Mouse (Mus musculus) left cerebral cortex, postnatal 36 days (tissue): ENCODE data around the gene Shisa6. TPM values are rescaled to one million over a fixed set of nuclear protein-coding genes. Genes with fewer than 3 reads are reported as not detected.
"Not testable (repeated sequence)": the region's sequence is repeated elsewhere in the genome, so short reads cannot be mapped to it uniquely, and the experiment has no call there.

ENCODE experiments used
- DNase-seq, 2 experiments: peaks; one replicate each; pipeline ENCODE4 v3.0.0; 2021 to 2022; ENCODE audit warnings: low spot score in 2 of 2, mixed read lengths in 1 of 2
- intact Hi-C: fragments of 180-260 bp; cut with DNase I; formaldehyde crosslinking; loops from one replicate; pipeline ENCODE4 v1.15.1; 2025
- total RNA-seq, 2 experiments: library from RNA; stranded (reverse); gene quantifications; 2 replicates each; pipeline ENCODE4 v1.2.3; 2021

Shisa6 gene
- total RNA-seq, 2 experiments from 2014 or later, result 11.6 to 19.5 TPM

GRCm38 (mm10) chr11:66494391-66494790 is 31.4 kb downstream of the Shisa6 start:
- intact Hi-C loops, result no loop called here
- DNase-seq, result no peak

DNA sequence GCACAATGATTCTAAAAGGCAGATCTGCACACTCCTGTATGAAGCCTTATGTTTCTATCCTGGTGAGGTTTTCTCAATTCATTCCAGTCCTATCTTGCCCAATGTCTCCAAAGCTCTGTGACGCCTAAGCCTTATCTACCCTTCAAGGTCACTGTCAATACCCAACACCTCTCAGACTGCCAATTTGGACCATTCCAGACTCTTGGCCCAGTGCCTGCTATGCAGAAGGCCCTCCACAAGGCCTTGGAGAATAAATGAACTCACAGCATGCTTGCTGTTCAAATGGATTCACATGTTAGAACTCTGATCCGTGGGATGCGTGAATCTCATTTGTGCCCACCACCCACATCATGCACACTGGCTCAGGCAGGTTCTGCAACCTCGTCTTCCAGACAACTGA is 38.0 kb downstream of the Shisa6 start:
- intact Hi-C loops, result no loop called here
- DNase-seq, result no peak

DNA sequence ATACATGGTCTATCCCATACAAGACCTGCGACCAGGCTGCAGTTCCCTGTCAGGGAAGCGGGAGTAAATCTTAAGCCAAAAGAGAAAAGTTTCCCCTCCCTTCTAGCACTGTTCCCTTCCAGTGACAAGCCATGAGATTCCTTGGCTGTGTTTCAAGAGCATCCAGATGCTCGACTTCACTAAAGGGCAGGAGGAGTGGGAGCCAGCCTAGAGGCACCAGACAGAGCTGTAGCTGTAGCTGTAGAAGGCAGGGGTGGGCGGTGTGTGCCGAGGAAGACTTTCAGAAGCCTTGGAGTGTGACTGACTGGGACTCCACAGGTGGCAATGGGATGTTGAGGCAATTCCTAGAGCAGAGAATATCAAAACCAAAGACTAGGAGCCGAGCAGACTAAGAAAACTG is 43.3 kb downstream of the Shisa6 start:
- intact Hi-C loops, result no loop called here
- peak; percentile 15 to 26 for DNase-seq

DNA sequence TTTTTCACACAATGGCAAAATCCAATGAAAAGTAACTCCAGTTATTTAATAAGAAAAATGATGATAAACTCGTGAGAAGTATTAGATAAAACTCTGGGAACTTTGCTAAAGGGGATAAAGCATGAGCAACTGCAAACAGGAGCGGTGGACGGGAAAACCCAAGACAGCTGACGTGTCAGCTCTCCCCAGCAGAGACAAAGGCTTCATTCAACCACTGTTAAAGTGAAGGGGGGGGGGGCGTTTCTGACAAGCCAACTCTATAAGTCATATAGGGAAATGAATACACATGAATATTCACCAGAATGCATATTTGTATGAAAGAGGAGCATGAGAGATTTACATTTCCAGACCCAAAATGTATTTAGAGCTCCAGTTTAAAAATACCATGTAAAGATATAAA is 83.1 kb downstream of the Shisa6 start:
- intact Hi-C loops, result no loop called here
- DNase-seq, result no peak

DNA sequence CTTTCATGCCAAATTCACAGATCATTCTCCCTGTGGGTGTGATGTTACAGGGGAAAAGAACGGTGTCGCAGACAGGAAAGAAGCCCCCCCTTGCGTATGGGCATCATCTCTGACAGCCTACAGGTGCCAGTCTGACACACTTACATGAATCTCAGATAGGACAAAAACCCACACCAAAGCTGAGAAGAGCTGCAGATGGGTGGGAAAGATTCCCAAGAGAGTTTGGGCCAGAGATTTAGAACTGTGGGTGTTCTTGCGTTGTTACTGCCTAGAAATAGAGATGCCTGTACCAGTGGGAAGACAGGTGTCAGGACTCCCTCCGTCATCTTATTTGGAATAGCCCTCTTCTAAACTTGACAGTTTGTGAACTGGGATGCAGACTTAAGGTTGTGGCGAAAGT is 99.6 kb downstream of the Shisa6 start:
- intact Hi-C loops, result no loop called here
- peak; percentile 33 to 36 for DNase-seq

DNA sequence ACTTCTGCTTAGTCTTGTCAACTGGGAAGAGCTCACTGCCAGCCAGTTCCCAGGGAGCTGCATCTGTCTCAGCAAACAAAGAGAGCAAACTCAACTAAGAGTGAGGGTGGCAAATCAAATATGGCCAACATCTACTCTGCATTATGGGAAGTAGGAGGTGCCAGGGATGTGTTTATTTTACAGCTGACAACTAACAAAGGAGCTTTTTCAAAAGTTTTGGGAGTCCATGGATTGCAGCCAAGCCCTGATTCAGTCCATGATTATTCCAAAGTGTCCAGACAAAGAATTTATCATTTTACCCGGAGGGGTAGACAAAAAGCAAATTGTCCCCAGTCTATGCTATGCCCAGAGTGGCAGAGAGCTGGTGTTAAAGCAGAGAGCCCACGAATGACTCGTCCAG is 107.5 kb downstream of the Shisa6 start:
- DNase-seq, result no peak
- intact Hi-C loops, result no loop called here

GRCm38 (mm10) chr11:66408721-66409120 is 117.0 kb downstream of the Shisa6 start:
- DNase-seq, intact Hi-C loops: not testable (repeated sequence)

- intact Hi-C loops, result no loop called here
These were observed 125.7 kb downstream of the Shisa6 start for GRCm38 (mm10) chr11:66400036-66400435.

DNA sequence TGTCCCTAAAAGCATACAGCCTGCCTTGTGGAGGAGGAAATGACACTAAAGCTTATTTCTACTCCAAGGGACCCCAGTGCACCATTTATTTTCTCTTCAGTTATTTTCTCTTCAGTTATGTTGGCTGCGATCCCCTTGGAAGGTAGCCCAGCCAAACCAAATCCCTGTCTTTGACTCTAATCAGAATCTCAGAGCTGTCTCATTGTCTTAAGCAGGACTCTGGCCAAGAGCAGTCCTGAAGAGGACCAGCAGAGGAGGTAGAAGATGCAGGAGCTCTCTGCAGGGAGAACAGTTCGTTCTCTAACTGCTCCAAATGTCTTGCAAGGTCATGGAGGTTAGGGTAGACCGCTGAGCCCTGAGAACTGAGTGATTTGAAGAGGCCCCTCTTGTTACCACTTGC is 138.2 kb downstream of the Shisa6 start:
- DNase-seq, result no peak
- intact Hi-C loops, result no loop called here

More at GRCm38 (mm10) chr11:66400036-66400435, 125.7 kb downstream of the Shisa6 start:
- no peak for DNase-seq

GRCm38 (mm10) chr11:66371796-66372195 is 154.0 kb downstream of the Shisa6 start:
- intact Hi-C loops, result no loop called here
- DNase-seq, result peak; percentile 32 to 43

DNA sequence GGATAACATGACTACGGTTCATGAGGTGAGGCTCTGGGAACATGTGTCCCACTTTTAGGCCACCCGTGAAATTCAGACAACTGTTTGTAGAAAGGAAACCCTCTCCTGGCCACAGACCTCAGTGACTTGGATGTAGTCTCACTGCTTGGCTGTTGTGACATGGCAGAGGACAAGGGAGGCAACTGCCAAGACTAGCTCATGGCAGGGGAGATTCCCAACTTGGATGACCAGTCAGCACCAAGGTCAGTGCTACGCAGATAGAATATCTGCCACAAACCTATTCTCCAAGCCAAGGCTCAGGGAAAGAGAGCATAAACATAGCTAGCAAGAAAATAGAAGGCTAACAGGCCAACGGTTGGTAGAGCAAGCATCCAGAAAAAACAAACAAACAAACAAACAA is 156.0 kb downstream of the Shisa6 start:
- DNase-seq, result no peak
- intact Hi-C loops, result no loop called here

GRCm38 (mm10) chr11:66366809-66367685 is 158.7 kb downstream of the Shisa6 start:
- no peak for DNase-seq
- intact Hi-C loops, result no loop called here

GRCm38 (mm10) chr11:66359811-66360210 is 166.0 kb downstream of the Shisa6 start:
- no peak for DNase-seq
- intact Hi-C loops, result no loop called here

DNA sequence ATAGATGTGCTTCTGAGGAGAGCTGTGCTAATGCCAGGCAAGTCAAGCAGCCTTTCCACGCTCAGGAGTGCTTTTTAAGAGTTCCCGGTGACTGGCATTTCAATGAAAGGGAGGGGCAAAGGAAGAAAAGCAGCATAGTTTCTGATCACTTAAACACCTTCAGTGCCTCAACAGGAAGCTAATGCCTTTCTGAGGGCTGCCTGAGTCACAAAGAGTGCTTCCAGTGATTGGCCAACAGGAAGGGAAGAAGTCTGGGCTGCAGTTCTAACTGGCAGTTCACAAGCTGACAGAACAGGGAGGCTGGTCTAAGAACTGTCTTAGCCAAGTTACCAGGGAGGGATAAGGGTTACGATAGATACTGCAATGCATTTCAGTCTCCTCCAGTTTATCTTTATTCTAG is 180.9 kb downstream of the Shisa6 start:
- intact Hi-C loops, result no loop called here
- DNase-seq, result no peak

DNA sequence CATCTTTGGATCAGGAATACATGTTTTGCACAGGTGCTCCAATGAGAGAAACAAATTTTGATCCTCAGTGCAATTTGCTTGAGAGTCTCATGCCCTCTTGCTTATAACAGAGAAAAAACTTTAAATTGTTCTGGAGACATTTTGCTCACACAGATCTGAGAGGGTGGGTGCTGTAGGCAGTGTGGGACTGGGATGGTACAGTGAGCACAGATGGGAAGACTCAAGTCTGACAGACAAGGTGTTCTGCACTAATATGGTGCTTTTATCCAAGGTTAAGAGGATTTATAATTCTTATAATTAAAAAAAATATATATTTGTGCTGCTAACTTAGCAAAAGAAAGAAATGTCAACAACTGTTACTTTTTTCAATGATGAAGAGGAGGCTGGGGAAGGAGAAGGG is 189.5 kb downstream of the Shisa6 start:
- intact Hi-C loops, result no loop called here
- no peak for DNase-seq

GRCm38 (mm10) chr11:66312764-66313163 is 213.0 kb downstream of the Shisa6 start:
- intact Hi-C loops, result no loop called here
- DNase-seq, result peak in 1 of 2 experiments; percentile 6

GRCm38 (mm10) chr11:66304396-66304795 is 221.4 kb downstream of the Shisa6 start:
- intact Hi-C loops, result no loop called here
- DNase-seq, result no peak

DNA sequence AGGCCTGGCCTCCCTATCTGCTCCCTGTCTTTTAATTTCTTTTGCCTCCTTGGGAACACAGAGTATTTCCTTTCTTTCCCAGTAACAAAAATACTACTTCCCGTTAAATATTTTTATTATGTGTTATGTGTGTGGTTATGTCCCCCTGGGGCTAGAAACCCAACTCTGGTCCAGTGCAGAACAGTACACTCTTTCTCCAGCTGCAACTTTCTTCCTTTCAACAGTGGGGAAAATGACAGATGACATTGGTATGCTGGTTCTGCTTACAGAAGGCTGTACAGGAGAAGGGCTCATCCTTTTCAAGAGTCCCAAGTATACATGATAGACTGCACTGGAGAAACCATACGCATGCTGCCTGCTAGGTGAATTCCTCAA is 251.1 kb downstream of the Shisa6 start:
- DNase-seq, result no peak
- intact Hi-C loops, result no loop called here

DNA sequence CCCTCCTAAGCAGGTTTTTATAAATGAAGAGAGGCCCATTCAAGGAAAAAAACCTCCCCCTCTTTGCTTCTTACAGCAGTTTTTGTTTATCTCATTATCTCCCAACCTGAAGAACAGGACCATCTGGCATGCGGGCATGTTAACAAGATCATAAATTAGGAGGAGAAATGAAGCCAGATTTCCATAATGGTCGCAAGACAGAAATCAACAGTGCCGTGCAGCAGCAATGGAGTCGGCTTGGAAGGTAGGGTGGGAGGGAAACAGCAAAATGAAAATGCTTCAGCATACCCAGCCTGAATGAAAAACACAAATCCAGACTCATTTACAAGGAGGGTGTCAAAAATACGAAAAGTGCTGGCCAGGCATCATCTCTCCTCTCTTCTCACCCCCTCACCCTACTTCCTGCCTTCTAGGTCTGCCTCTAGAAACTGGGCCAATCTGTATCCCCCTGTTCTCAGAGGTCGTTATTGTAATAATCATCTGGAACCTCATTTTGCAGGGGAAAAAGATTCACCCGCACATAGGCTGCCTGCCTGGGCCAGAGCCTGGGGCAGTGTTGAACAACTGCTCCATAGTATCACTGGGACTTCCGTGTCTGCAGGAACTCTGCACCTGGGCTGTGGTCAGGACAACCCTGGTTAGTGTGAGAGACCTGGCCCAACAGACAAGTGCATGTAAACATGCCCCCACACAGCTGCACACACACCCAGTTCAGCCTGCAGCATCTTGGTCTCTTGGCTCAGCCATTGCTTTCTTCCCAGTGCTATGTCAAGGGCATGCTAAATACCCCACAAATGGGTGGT is 251.7 kb downstream of the Shisa6 start:
- intact Hi-C loops, result no loop called here
- DNase-seq, result peak in 1 of 2 experiments; percentile 13

DNA sequence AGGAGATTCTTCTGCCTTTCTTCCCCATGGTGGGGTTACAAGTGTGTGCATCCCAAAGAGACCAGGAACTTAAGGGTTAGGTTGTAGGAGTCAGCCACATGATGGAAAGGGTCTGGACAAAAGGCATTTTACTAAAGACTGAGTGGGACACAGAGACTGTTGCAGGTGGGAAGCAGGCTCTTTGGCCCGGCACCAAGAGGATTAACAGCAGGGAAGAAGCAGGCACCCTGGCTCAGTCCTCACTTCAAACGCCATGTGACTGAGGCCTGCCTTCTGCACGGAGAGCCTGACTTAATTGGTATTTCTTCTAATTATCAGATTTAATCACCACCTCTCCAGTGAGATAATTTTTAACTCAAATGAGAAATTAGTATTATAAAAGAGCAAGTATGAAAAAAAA is 258.7 kb downstream of the Shisa6 start:
- no peak for DNase-seq
- intact Hi-C loops, result no loop called here
